Mouse (Mus musculus) forebrain, embryonic 14.5 days (tissue): ENCODE results near the gene Acsm1. TPM values are rescaled to one million over a fixed set of nuclear protein-coding genes. Genes with fewer than 3 reads are reported as not detected.

Source experiments
- ATAC-seq: fragments of 200-750 bp; cut with Nextera tagmentation; 2 replicates; pipeline ENCODE4 v1.8.0; 2017; ENCODE audit warnings: mild to moderate bottlenecking, moderate library complexity
- DNase-seq: peaks from one replicate; pipeline ENCODE4 v3.0.0-alpha.2; 2015; ENCODE audit warnings: low spot score
- H3K27ac ChIP-seq: fragments of 300-500 bp; sonication (generic); 2 replicates; pipeline ENCODE4 v1.5.1; 2014; ENCODE audit warnings: low read depth, mild to moderate bottlenecking, control low read depth, low read length, moderate library complexity
- H3K27me3 ChIP-seq: fragments of 300-500 bp; sonication (generic); replicated peaks from 2 replicates; pipeline ENCODE4 v1.6.1; 2014; ENCODE audit warnings: low read length, control low read depth, mixed read lengths; ENCODE audit not compliant: control insufficient read depth, insufficient read depth
- H3K36me3 ChIP-seq: fragments of 300-500 bp; sonication (generic); 2 replicates; pipeline ENCODE4 v1.6.1; 2014; ENCODE audit warnings: low read length, control low read depth; ENCODE audit not compliant: control insufficient read depth, insufficient read depth
- H3K4me1 ChIP-seq: fragments of 300-500 bp; sonication (generic); 2 replicates; pipeline ENCODE4 v1.6.1; 2014; ENCODE audit warnings: antibody characterized with exemption, low read length, control low read depth; ENCODE audit not compliant: control insufficient read depth, insufficient read depth
- H3K4me2 ChIP-seq: fragments of 300-500 bp; sonication (generic); 2 replicates; pipeline ENCODE4 v1.6.1; 2014; ENCODE audit warnings: mild to moderate bottlenecking, control low read depth, low read length
- H3K4me3 ChIP-seq: fragments of 300-500 bp; sonication (generic); 2 replicates; pipeline ENCODE4 v1.5.1; 2014; ENCODE audit warnings: low read depth, low read length, control low read depth
- H3K9ac ChIP-seq: fragments of 300-500 bp; sonication (generic); 2 replicates; pipeline ENCODE4 v1.6.1; 2014; ENCODE audit warnings: mild to moderate bottlenecking, low read length, control low read depth, moderate library complexity
- H3K9me3 ChIP-seq: fragments of 300-500 bp; sonication (generic); replicated peaks from 2 replicates; pipeline ENCODE4 v1.6.1; 2016; ENCODE audit warnings: low read length, control low read depth, mixed read lengths; ENCODE audit not compliant: control insufficient read depth
- WGBS: fragments of 180-500 bp; shearing (Covaris S2); extraction: QIAGEN DNeasy Blood & Tissue Kit; methylation state at CpG from one replicate; pipeline ENCODE4 v1.1.7; 2014; 5-methylcytosine and 5-hydroxymethylcytosine counted together
- polyA plus RNA-seq: library from polyadenylated mRNA; unstranded; fragments of >200 nt; fragmentation: Nextera tagmentation; extraction: Ambion mirVana; gene quantifications from 2 replicates; pipeline ENCODE4 v1.2.1, GENCODE M21; 2014

Acsm1 gene
- polyA plus RNA-seq, 1 experiment from 2014 or later, result not detected

GRCm38 (mm10) chr7:119694926-119695325, 88.1 kb downstream of the Acsm1 start:
- Histone ChIP-seq H3K9me3 (no peaks in the 10 kb centered on the region), H3K36me3 (no peaks in the 10 kb centered on the region), H3K9ac (no peak overlapping the region), H3K4me2 (no peak overlapping the region), H3K27me3 (no peaks in the 10 kb centered on the region), H3K4me3 (no peak overlapping the region), H3K4me1 (no peaks in the 10 kb centered on the region), H3K27ac (no peak overlapping the region)
- WGBS, result 85% methylated on average over 1 of the region's 1 CpGs
- no peak for ATAC-seq
- DNase-seq, result no peak

Other genes with a start within 250 kb of the Acsm1 start
- gene Gp2, start 147.7 kb upstream of the Acsm1 start, polyA plus RNA-seq, result not detected in 2 replicates
- gene Umod, start 127.7 kb upstream of the Acsm1 start, polyA plus RNA-seq, result not detected in 2 replicates
- gene Acsm5, start 87.6 kb upstream of the Acsm1 start, polyA plus RNA-seq, result not detected in 2 replicates
- gene Pdilt, start 83.5 kb upstream of the Acsm1 start, polyA plus RNA-seq, result 0.10 TPM in 1 of 2 replicates, not detected in the other
- gene Acsm2, start 52.7 kb upstream of the Acsm1 start, polyA plus RNA-seq, result not detected in 2 replicates
- not detected in 2 replicates for gene Acsm4, start 83.0 kb downstream of the Acsm1 start, polyA plus RNA-seq
- gene Thumpd1, start 113.8 kb downstream of the Acsm1 start, polyA plus RNA-seq, result 92.9 and 102 TPM in 2 replicates
- gene Acsm3, start 153.9 kb downstream of the Acsm1 start, polyA plus RNA-seq, result 0.30 TPM in 1 of 2 replicates, not detected in the other
- gene Rexo5, start 187.0 kb downstream of the Acsm1 start, polyA plus RNA-seq, result 10.5 and 13.7 TPM in 2 replicates
- gene Eri2, start 187.0 kb downstream of the Acsm1 start, polyA plus RNA-seq, result 27.0 and 31.2 TPM in 2 replicates